Mouse (Mus musculus) embryonic fibroblast, embryonic 13.5 days (primary cell): Measurements from ENCODE around the gene Myrf.

Source experiments
- CTCF ChIP-seq: IDR thresholded peaks from 2 replicates; pipeline ENCODE4 v1.5.1; 2011; ENCODE audit warnings: mild to moderate bottlenecking, control low read depth, low read length, moderate library complexity, borderline replicate concordance; ENCODE audit not compliant: insufficient read depth
- POLR2A ChIP-seq: IDR thresholded peaks from 2 replicates; pipeline ENCODE4 v1.6.1; 2011; ENCODE audit warnings: low read depth, mild to moderate bottlenecking, control low read depth, low read length, moderate library complexity

GRCm38 (mm10) chr19:10186569-10186968 is 54.0 kb downstream of the Myrf start:
- TF ChIP-seq CTCF (no peak), POLR2A (no peak)
